Mouse (Mus musculus) liver, postnatal 0 days (tissue): ENCODE measurements around the gene Fbxo39.

ENCODE experiments used
- CTCF ChIP-seq: sonication (generic); IDR thresholded peaks from 2 replicates; pipeline ENCODE4 v1.5.1; 2016; ENCODE audit warnings: antibody characterized with exemption, low read depth
- EP300 ChIP-seq: IDR thresholded peaks from 2 replicates; pipeline ENCODE4 v1.6.1; 2016; ENCODE audit warnings: antibody characterized with exemption, low read depth, mild to moderate bottlenecking

- no peak for TF ChIP-seq EP300
- no peak for TF ChIP-seq CTCF
Observed at GRCm38 (mm10) chr11:72301334-72301733, 12.9 kb upstream of the Fbxo39 start, which contains the start of gene Xaf1.
